Mouse (Mus musculus) forebrain, embryonic 14.5 days (tissue): ENCODE results near the gene Adamtsl2. TPM values are rescaled to one million over a fixed set of nuclear protein-coding genes. Genes with fewer than 3 reads are reported as not detected.

Experiments used
- ATAC-seq: fragments of 200-750 bp; cut with Nextera tagmentation; 2 replicates; pipeline ENCODE4 v1.8.0; 2017; ENCODE audit warnings: mild to moderate bottlenecking, moderate library complexity
- DNase-seq: peaks from one replicate; pipeline ENCODE4 v3.0.0-alpha.2; 2015; ENCODE audit warnings: low spot score
- H3K27ac ChIP-seq: fragments of 300-500 bp; sonication (generic); 2 replicates; pipeline ENCODE4 v1.5.1; 2014; ENCODE audit warnings: low read depth, mild to moderate bottlenecking, control low read depth, low read length, moderate library complexity
- H3K27me3 ChIP-seq: fragments of 300-500 bp; sonication (generic); replicated peaks from 2 replicates; pipeline ENCODE4 v1.6.1; 2014; ENCODE audit warnings: low read length, control low read depth, mixed read lengths; ENCODE audit not compliant: control insufficient read depth, insufficient read depth
- H3K36me3 ChIP-seq: fragments of 300-500 bp; sonication (generic); 2 replicates; pipeline ENCODE4 v1.6.1; 2014; ENCODE audit warnings: low read length, control low read depth; ENCODE audit not compliant: control insufficient read depth, insufficient read depth
- H3K4me1 ChIP-seq: fragments of 300-500 bp; sonication (generic); 2 replicates; pipeline ENCODE4 v1.6.1; 2014; ENCODE audit warnings: antibody characterized with exemption, low read length, control low read depth; ENCODE audit not compliant: control insufficient read depth, insufficient read depth
- H3K4me2 ChIP-seq: fragments of 300-500 bp; sonication (generic); 2 replicates; pipeline ENCODE4 v1.6.1; 2014; ENCODE audit warnings: mild to moderate bottlenecking, control low read depth, low read length
- H3K4me3 ChIP-seq: fragments of 300-500 bp; sonication (generic); 2 replicates; pipeline ENCODE4 v1.5.1; 2014; ENCODE audit warnings: low read depth, low read length, control low read depth
- H3K9ac ChIP-seq: fragments of 300-500 bp; sonication (generic); 2 replicates; pipeline ENCODE4 v1.6.1; 2014; ENCODE audit warnings: mild to moderate bottlenecking, low read length, control low read depth, moderate library complexity
- H3K9me3 ChIP-seq: fragments of 300-500 bp; sonication (generic); replicated peaks from 2 replicates; pipeline ENCODE4 v1.6.1; 2016; ENCODE audit warnings: low read length, control low read depth, mixed read lengths; ENCODE audit not compliant: control insufficient read depth
- WGBS: fragments of 180-500 bp; shearing (Covaris S2); extraction: QIAGEN DNeasy Blood & Tissue Kit; methylation state at CpG from one replicate; pipeline ENCODE4 v1.1.7; 2014; 5-methylcytosine and 5-hydroxymethylcytosine counted together
- polyA plus RNA-seq: library from polyadenylated mRNA; unstranded; fragments of >200 nt; fragmentation: Nextera tagmentation; extraction: Ambion mirVana; gene quantifications from 2 replicates; pipeline ENCODE4 v1.2.1, GENCODE M21; 2014

The Adamtsl2 gene
- polyA plus RNA-seq, 1 experiment from 2014 or later = 10.4 TPM

GRCm38 (mm10) chr2:27083761-27084475 lies 4.7 kb downstream of the Adamtsl2 start:
- no peak overlapping the region for H3K27ac ChIP-seq
- H3K4me1 ChIP-seq = peaks cover 14% of the 10 kb centered on the region
- 80% methylated on average over 12 of the region's 12 CpGs for WGBS
- no peaks in the 10 kb centered on the region for H3K9me3 ChIP-seq
- H3K4me2 ChIP-seq = no peak overlapping the region
- H3K9ac ChIP-seq = no peak overlapping the region
- ATAC-seq = no peak
- H3K27me3 ChIP-seq = no peaks in the 10 kb centered on the region
- no peaks in the 10 kb centered on the region for H3K36me3 ChIP-seq
- H3K4me3 ChIP-seq = no peak overlapping the region
- DNase-seq = no peak

DNA sequence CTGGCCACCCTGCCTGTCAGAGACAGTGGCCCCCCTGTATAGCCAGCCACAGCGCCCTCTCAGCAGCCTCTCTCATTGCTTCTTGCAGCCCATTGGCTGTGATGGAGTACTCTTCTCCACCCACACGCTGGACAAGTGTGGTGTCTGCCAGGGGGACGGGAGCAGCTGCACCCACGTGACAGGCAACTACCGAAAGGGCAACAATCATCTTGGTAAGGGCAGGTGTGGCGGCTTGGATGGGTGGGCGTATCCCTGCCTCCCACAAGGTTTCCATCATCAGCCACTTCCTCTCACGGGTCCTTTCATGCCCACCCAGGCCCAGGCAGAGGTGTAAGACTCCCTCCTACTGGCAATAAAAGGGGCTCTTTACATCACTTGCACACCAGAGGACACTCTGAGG lies 5.8 kb downstream of the Adamtsl2 start:
- DNase-seq = no peak
- Histone ChIP-seq H3K27me3 (no peaks in the 10 kb centered on the region), H3K27ac (no peak overlapping the region), H3K9ac (no peak overlapping the region), H3K36me3 (no peaks in the 10 kb centered on the region), H3K4me1 (peaks cover 4% of the 10 kb centered on the region), H3K4me2 (no peak overlapping the region), H3K9me3 (no peaks in the 10 kb centered on the region), H3K4me3 (no peak overlapping the region)
- WGBS = 57% methylated on average over 8 of the region's 8 CpGs
- no peak for ATAC-seq

- no peaks in the 10 kb centered on the region for H3K9me3 ChIP-seq
- H3K27ac ChIP-seq = no peak overlapping the region
- no peak overlapping the region for H3K9ac ChIP-seq
- 25% methylated on average over 2 of the region's 2 CpGs for WGBS
- ATAC-seq (no peak), DNase-seq (peak; percentile 47)
- H3K4me1 ChIP-seq = no peaks in the 10 kb centered on the region
- H3K4me2 ChIP-seq = no peak overlapping the region
- no peak overlapping the region for H3K4me3 ChIP-seq
- H3K27me3 ChIP-seq = no peaks in the 10 kb centered on the region
- H3K36me3 ChIP-seq = no peaks in the 10 kb centered on the region
Measured at GRCm38 (mm10) chr2:27085801-27086200, 6.6 kb downstream of the Adamtsl2 start.

- Histone ChIP-seq H3K27ac (no peak overlapping the region), H3K36me3 (no peaks in the 10 kb centered on the region), H3K4me2 (no peak overlapping the region), H3K9ac (no peak overlapping the region), H3K27me3 (no peaks in the 10 kb centered on the region), H3K9me3 (no peaks in the 10 kb centered on the region), H3K4me3 (no peak overlapping the region), H3K4me1 (no peaks in the 10 kb centered on the region)
- WGBS = 79% methylated on average over 4 of the region's 4 CpGs
- DNase-seq = no peak
- no peak for ATAC-seq
Measured at GRCm38 (mm10) chr2:27086483-27087010, 7.4 kb downstream of the Adamtsl2 start.

- no peaks in the 10 kb centered on the region for H3K9me3 ChIP-seq
- H3K4me2 ChIP-seq = no peak overlapping the region
- H3K4me3 ChIP-seq = no peak overlapping the region
- 88% methylated on average over 5 of the region's 5 CpGs for WGBS
- no peaks in the 10 kb centered on the region for H3K27me3 ChIP-seq
- no peaks in the 10 kb centered on the region for H3K4me1 ChIP-seq
- H3K27ac ChIP-seq = no peak overlapping the region
- no peak for ATAC-seq
- no peak for DNase-seq
- no peaks in the 10 kb centered on the region for H3K36me3 ChIP-seq
- no peak overlapping the region for H3K9ac ChIP-seq
Measured at GRCm38 (mm10) chr2:27087581-27087980, 8.4 kb downstream of the Adamtsl2 start.

DNA sequence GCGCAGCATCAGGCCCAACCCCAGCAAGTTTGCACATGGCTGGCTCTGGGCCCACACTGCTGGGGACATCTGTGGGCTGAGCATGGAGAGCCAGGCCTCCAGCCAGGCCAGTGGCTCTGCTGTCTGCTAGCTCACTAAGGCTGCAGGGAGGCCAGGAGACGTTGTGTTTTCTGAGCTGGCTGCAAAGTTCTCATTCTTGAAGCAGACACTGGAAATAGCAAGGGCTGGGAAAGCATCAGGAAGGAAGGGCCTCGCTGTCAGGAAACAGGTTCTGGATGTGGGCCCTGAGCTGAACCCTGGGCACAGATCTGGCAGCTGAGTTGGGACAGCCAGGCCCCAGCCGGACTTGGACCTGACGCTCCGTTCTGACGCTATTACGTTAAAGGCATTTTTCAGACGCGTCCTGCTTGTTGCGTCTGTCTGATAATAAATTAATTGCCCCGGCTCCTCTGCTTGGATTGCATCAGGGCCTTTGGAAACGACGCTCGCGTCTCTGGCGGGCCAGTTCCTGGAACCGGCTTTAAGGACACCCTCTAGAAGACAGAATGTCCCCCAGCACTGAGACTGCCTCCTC lies 9.0 kb downstream of the Adamtsl2 start:
- DNase-seq (no peak), ATAC-seq (no peak)
- no peaks in the 10 kb centered on the region for H3K9me3 ChIP-seq
- no peak overlapping the region for H3K4me3 ChIP-seq
- no peaks in the 10 kb centered on the region for H3K4me1 ChIP-seq
- no peak overlapping the region for H3K27ac ChIP-seq
- H3K9ac ChIP-seq = no peak overlapping the region
- H3K4me2 ChIP-seq = no peak overlapping the region
- WGBS = 72% methylated on average over 18 of the region's 18 CpGs
- no peaks in the 10 kb centered on the region for H3K36me3 ChIP-seq
- H3K27me3 ChIP-seq = no peaks in the 10 kb centered on the region

- Histone ChIP-seq H3K27me3 (no peaks in the 10 kb centered on the region), H3K4me2 (no peak overlapping the region), H3K4me3 (no peak overlapping the region), H3K4me1 (no peaks in the 10 kb centered on the region), H3K9me3 (no peaks in the 10 kb centered on the region), H3K36me3 (no peaks in the 10 kb centered on the region), H3K9ac (no peak overlapping the region), H3K27ac (no peak overlapping the region)
- DNase-seq (no peak), ATAC-seq (no peak)
- WGBS = 66% methylated on average over 5 of the region's 5 CpGs
Measured at GRCm38 (mm10) chr2:27088700-27089099, 9.5 kb downstream of the Adamtsl2 start.

DNA sequence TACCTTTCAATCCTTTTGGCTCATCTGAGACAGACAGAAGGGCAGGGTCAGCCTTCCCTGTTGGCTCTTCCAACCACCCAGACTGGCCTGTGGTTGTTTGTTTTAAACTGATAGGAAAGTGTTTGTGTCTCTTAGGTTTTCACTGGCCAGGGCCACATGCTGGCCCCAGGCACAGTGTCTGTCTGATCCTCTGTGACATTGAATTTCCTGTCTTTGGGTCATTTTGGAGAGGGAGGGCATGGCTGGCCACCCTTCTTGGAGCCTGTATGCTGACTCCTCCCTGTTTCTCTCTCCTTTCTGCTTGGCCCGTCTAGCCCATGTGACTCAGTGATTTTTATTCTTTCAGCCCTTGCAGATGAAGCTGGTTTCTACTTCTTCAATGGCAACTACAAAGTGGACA lies 10.1 kb downstream of the Adamtsl2 start:
- no peak overlapping the region for H3K27ac ChIP-seq
- DNase-seq (no peak), ATAC-seq (no peak)
- no peaks in the 10 kb centered on the region for H3K36me3 ChIP-seq
- no peak overlapping the region for H3K9ac ChIP-seq
- H3K4me1 ChIP-seq = no peaks in the 10 kb centered on the region
- H3K27me3 ChIP-seq = no peaks in the 10 kb centered on the region
- no peak overlapping the region for H3K4me2 ChIP-seq
- no peak overlapping the region for H3K4me3 ChIP-seq
- H3K9me3 ChIP-seq = no peaks in the 10 kb centered on the region
- WGBS = 68% methylated on average over 1 of the region's 1 CpGs

- no peaks in the 10 kb centered on the region for H3K9me3 ChIP-seq
- ATAC-seq = no peak
Measured at GRCm38 (mm10) chr2:27095178-27095577, 16.0 kb downstream of the Adamtsl2 start.

More at GRCm38 (mm10) chr2:27095178-27095577, 16.0 kb downstream of the Adamtsl2 start:
- no peak overlapping the region for H3K9ac ChIP-seq
- H3K4me2 ChIP-seq = no peak overlapping the region
- H3K27ac ChIP-seq = no peak overlapping the region
- 94% methylated on average over 7 of the region's 7 CpGs for WGBS
- DNase-seq = no peak
- no peaks in the 10 kb centered on the region for H3K36me3 ChIP-seq
- peaks cover 8% of the 10 kb centered on the region for H3K4me1 ChIP-seq
- H3K4me3 ChIP-seq = no peak overlapping the region
- H3K27me3 ChIP-seq = no peaks in the 10 kb centered on the region
